Mouse (Mus musculus) lung, embryonic 15.5 days (tissue): ENCODE results near the gene Slc40a1. TPM values are rescaled to one million over a fixed set of nuclear protein-coding genes. Genes with fewer than 3 reads are reported as not detected.
A peak's percentile ranks its signal among the peaks of the same experiment; 100 is the strongest.

ENCODE experiments used
- ATAC-seq: fragments of 200-750 bp; cut with Nextera tagmentation; 2 replicates; pipeline ENCODE4 v1.8.0; 2017; ENCODE audit warnings: moderate number of reproducible peaks, borderline replicate concordance; ENCODE audit not compliant: low FRiP score, low TSS enrichment; ENCODE audit errors: extremely low read depth
- H3K27ac ChIP-seq: fragments of 300-500 bp; sonication (generic); 2 replicates; pipeline ENCODE4 v1.5.1; 2015; ENCODE audit warnings: moderate library complexity, mild to moderate bottlenecking, inconsistent platforms
- H3K27me3 ChIP-seq: fragments of 300-500 bp; sonication (generic); 2 replicates; pipeline ENCODE4 v1.6.1; 2015; ENCODE audit warnings: inconsistent platforms
- H3K36me3 ChIP-seq: fragments of 300-500 bp; sonication (generic); 2 replicates; pipeline ENCODE4 v1.6.1; 2015; ENCODE audit warnings: inconsistent platforms
- H3K4me1 ChIP-seq: fragments of 300-500 bp; sonication (generic); 2 replicates; pipeline ENCODE4 v1.6.1; 2015; ENCODE audit warnings: inconsistent platforms
- H3K4me2 ChIP-seq: fragments of 300-500 bp; sonication (generic); 2 replicates; pipeline ENCODE4 v1.6.1; 2015; ENCODE audit warnings: inconsistent platforms, mild to moderate bottlenecking, moderate library complexity
- H3K4me3 ChIP-seq: fragments of 300-500 bp; sonication (generic); 2 replicates; pipeline ENCODE4 v1.5.1; 2015; ENCODE audit warnings: mild to moderate bottlenecking, inconsistent platforms
- H3K9ac ChIP-seq: fragments of 300-500 bp; sonication (generic); 2 replicates; pipeline ENCODE4 v1.6.1; 2015; ENCODE audit warnings: inconsistent platforms
- H3K9me3 ChIP-seq: fragments of 300-500 bp; sonication (generic); 2 replicates; pipeline ENCODE4 v1.6.1; 2016; ENCODE audit warnings: inconsistent platforms
- whole genome bisulfite sequencing: fragments of 180-500 bp; shearing (Covaris S2); methylation state at CpG from one replicate; pipeline ENCODE4 v1.1.7; 2015; 5-methylcytosine and 5-hydroxymethylcytosine counted together
- polyA plus RNA-seq: library from polyadenylated mRNA; unstranded; fragments of >200 nt; fragmentation: Nextera tagmentation; extraction: Ambion mirVana; gene quantifications from 2 replicates; pipeline ENCODE4 v1.2.1, GENCODE M21; 2015

Gene Slc40a1
- polyA plus RNA-seq, 1 experiment from 2014 or later = 44.6 TPM

- Histone ChIP-seq H3K9me3 (no peaks in the 10 kb centered on the region), H3K4me1 (no peaks in the 10 kb centered on the region), H3K27ac (no peak overlapping the region), H3K4me2 (no peak overlapping the region), H3K4me3 (no peak overlapping the region), H3K36me3 (no peaks in the 10 kb centered on the region), H3K9ac (no peak overlapping the region), H3K27me3 (no peaks in the 10 kb centered on the region)
- ATAC-seq = no peak
- 42% methylated on average over 6 of the region's 6 CpGs for WGBS
These were observed 44.2 kb downstream of the Slc40a1 start for GRCm38 (mm10) chr1:45882076-45882475.

- H3K9me3 ChIP-seq = no peaks in the 10 kb centered on the region
- no peaks in the 10 kb centered on the region for H3K4me1 ChIP-seq
- H3K9ac ChIP-seq = no peak overlapping the region
- ATAC-seq = no peak
- no peak overlapping the region for H3K4me3 ChIP-seq
- no peak overlapping the region for H3K4me2 ChIP-seq
- no peak overlapping the region for H3K27ac ChIP-seq
- H3K36me3 ChIP-seq = no peaks in the 10 kb centered on the region
- H3K27me3 ChIP-seq = no peaks in the 10 kb centered on the region; the same call in 1 of the 2 replicates
- WGBS = 66% methylated on average over 3 of the region's 3 CpGs
These were observed 45.0 kb downstream of the Slc40a1 start for GRCm38 (mm10) chr1:45881228-45881832.

GRCm38 (mm10) chr1:45877463-45877862 lies 48.9 kb downstream of the Slc40a1 start:
- Histone ChIP-seq H3K4me3 (no peak overlapping the region), H3K9me3 (no peaks in the 10 kb centered on the region), H3K4me1 (no peaks in the 10 kb centered on the region), H3K4me2 (no peak overlapping the region), H3K27me3 (no peaks in the 10 kb centered on the region; the same call in 1 of the 2 replicates), H3K36me3 (no peaks in the 10 kb centered on the region), H3K9ac (no peak overlapping the region), H3K27ac (no peak overlapping the region)
- no peak for ATAC-seq
- 66% methylated on average over 3 of the region's 3 CpGs for WGBS

- no peaks in the 10 kb centered on the region; the same call in 1 of the 2 replicates for H3K27me3 ChIP-seq
- H3K4me1 ChIP-seq = peaks cover 3% of the 10 kb centered on the region; the same call in 1 of the 2 replicates
- H3K9ac ChIP-seq = no peak overlapping the region
- no peak overlapping the region for H3K27ac ChIP-seq
- 86% methylated on average over 6 of the region's 6 CpGs for WGBS
- no peak overlapping the region for H3K4me3 ChIP-seq
- H3K9me3 ChIP-seq = no peaks in the 10 kb centered on the region
- H3K4me2 ChIP-seq = no peak overlapping the region
- no peak for ATAC-seq
- no peaks in the 10 kb centered on the region for H3K36me3 ChIP-seq
These were observed 49.7 kb downstream of the Slc40a1 start for GRCm38 (mm10) chr1:45876450-45877198.

GRCm38 (mm10) chr1:45875640-45876039 lies 50.7 kb downstream of the Slc40a1 start:
- H3K4me1 ChIP-seq = peaks cover 3% of the 10 kb centered on the region; the same call in 1 of the 2 replicates
- ATAC-seq = no peak
- 75% methylated on average over 2 of the region's 2 CpGs for WGBS
- H3K9me3 ChIP-seq = no peaks in the 10 kb centered on the region
- no peak overlapping the region for H3K9ac ChIP-seq
- no peak overlapping the region for H3K4me3 ChIP-seq
- H3K27me3 ChIP-seq = no peaks in the 10 kb centered on the region; the same call in 1 of the 2 replicates
- H3K27ac ChIP-seq = no peak overlapping the region
- no peak overlapping the region for H3K4me2 ChIP-seq
- no peaks in the 10 kb centered on the region for H3K36me3 ChIP-seq

GRCm38 (mm10) chr1:45873250-45873649 lies 53.1 kb downstream of the Slc40a1 start:
- H3K27ac ChIP-seq = no peak overlapping the region
- H3K4me2 ChIP-seq = no peak overlapping the region
- peaks cover 16% of the 10 kb centered on the region; the same call in 1 of the 2 replicates for H3K27me3 ChIP-seq
- H3K36me3 ChIP-seq = no peaks in the 10 kb centered on the region
- H3K4me1 ChIP-seq = peaks cover 9% of the 10 kb centered on the region
- no peak overlapping the region for H3K4me3 ChIP-seq
- ATAC-seq = no peak
- no peaks in the 10 kb centered on the region for H3K9me3 ChIP-seq
- no peak overlapping the region for H3K9ac ChIP-seq
- WGBS = 70% methylated on average over 2 of the region's 2 CpGs

GRCm38 (mm10) chr1:45868479-45869137 lies 57.7 kb downstream of the Slc40a1 start:
- Histone ChIP-seq H3K27me3 (peaks cover 23% of the 10 kb centered on the region), H3K4me3 (no peak overlapping the region), H3K36me3 (no peaks in the 10 kb centered on the region), H3K9me3 (no peaks in the 10 kb centered on the region), H3K9ac (no peak overlapping the region), H3K4me2 (no peak overlapping the region), H3K27ac (peak overlapping the region; percentile 56), H3K4me1 (peaks cover 45% of the 10 kb centered on the region)
- ATAC-seq = no peak
- WGBS = 51% methylated on average over 3 of the region's 3 CpGs

GRCm38 (mm10) chr1:45868050-45868449 lies 58.3 kb downstream of the Slc40a1 start:
- ATAC-seq = no peak; the same call in 1 of the 2 replicates
- no peak overlapping the region for H3K4me3 ChIP-seq
- H3K9me3 ChIP-seq = peaks cover 1% of the 10 kb centered on the region; the same call in 1 of the 2 replicates
- H3K36me3 ChIP-seq = no peaks in the 10 kb centered on the region
- peaks cover 25% of the 10 kb centered on the region for H3K27me3 ChIP-seq
- peak overlapping the region; percentile 56 for H3K27ac ChIP-seq
- H3K9ac ChIP-seq = no peak overlapping the region
- no peak overlapping the region for H3K4me2 ChIP-seq
- 42% methylated on average over 1 of the region's 1 CpGs for WGBS
- H3K4me1 ChIP-seq = peaks cover 46% of the 10 kb centered on the region

- ATAC-seq = no peak
- WGBS = 31% methylated on average over 3 of the region's 3 CpGs
- peaks cover 43% of the 10 kb centered on the region for H3K4me1 ChIP-seq
- peaks cover 3% of the 10 kb centered on the region; the same call in 1 of the 2 replicates for H3K9me3 ChIP-seq
- H3K36me3 ChIP-seq = no peaks in the 10 kb centered on the region
- H3K4me2 ChIP-seq = no peak overlapping the region
- H3K9ac ChIP-seq = no peak overlapping the region
- H3K4me3 ChIP-seq = no peak overlapping the region
- no peak overlapping the region for H3K27ac ChIP-seq
- peaks cover 26% of the 10 kb centered on the region for H3K27me3 ChIP-seq
These were observed 59.9 kb downstream of the Slc40a1 start for GRCm38 (mm10) chr1:45866288-45867018.

GRCm38 (mm10) chr1:45865727-45866126 lies 60.6 kb downstream of the Slc40a1 start:
- no peak overlapping the region for H3K27ac ChIP-seq
- H3K4me1 ChIP-seq = peaks cover 43% of the 10 kb centered on the region
- no peak overlapping the region for H3K4me2 ChIP-seq
- no peak for ATAC-seq
- peaks cover 26% of the 10 kb centered on the region for H3K27me3 ChIP-seq
- no peak overlapping the region for H3K4me3 ChIP-seq
- WGBS = 45% methylated on average over 5 of the region's 5 CpGs
- peaks cover 3% of the 10 kb centered on the region; the same call in 1 of the 2 replicates for H3K9me3 ChIP-seq
- H3K36me3 ChIP-seq = no peaks in the 10 kb centered on the region
- no peak overlapping the region for H3K9ac ChIP-seq

- no peak for ATAC-seq
- Histone ChIP-seq H3K27ac (0 out of 2 replicates have a peak overlapping the region, but pooled peaks have one; percentile 44), H3K4me3 (no peak overlapping the region), H3K9me3 (peaks cover 3% of the 10 kb centered on the region; the same call in 1 of the 2 replicates), H3K36me3 (no peaks in the 10 kb centered on the region), H3K4me1 (peaks cover 45% of the 10 kb centered on the region), H3K27me3 (peaks cover 26% of the 10 kb centered on the region), H3K4me2 (no peak overlapping the region), H3K9ac (no peak overlapping the region)
- whole genome bisulfite sequencing = 19% methylated on average over 1 of the region's 1 CpGs
These were observed 61.0 kb downstream of the Slc40a1 start for GRCm38 (mm10) chr1:45865316-45865715.
